Mouse (Mus musculus) left cerebral cortex, adult 2 months (tissue): ENCODE measurements around the gene Atp5l. TPM values are rescaled to one million over a fixed set of nuclear protein-coding genes. Genes with fewer than 3 reads are reported as not detected.
"Not testable (repeated sequence)": the region's sequence is repeated elsewhere in the genome, so short reads cannot be mapped to it uniquely, and the experiment has no call there.

Source experiments
- DNase-seq, 2 experiments: peaks; one replicate each; pipeline ENCODE4 v3.0.0; 2021 to 2022; ENCODE audit warnings: low spot score in 2 of 2, mixed read lengths in 1 of 2; ENCODE audit errors: extremely low spot score in 1 of 2
- H3K27ac ChIP-seq: fragments of 200-600 bp; 2 replicates; pipeline ENCODE4 v1.8.1; 2022
- H3K4me3 ChIP-seq: fragments of 200-600 bp; 2 replicates; pipeline ENCODE4 v1.8.1; 2022
- CTCF ChIP-seq: fragments of 200-600 bp; IDR thresholded peaks from 2 replicates; pipeline ENCODE4 v1.8.1; 2022; ENCODE audit warnings: antibody characterized with exemption, mild to moderate bottlenecking, moderate library complexity
- intact Hi-C: fragments of 180-260 bp; cut with DNase I; formaldehyde crosslinking; loops from one replicate; pipeline ENCODE4 v1.15.1; 2025
- long read RNA-seq, 2 experiments: library from polyadenylated mRNA; stranded (forward); transcript quantifications; one replicate each; pipeline ENCODE4 v2.0.0; 2021; ENCODE audit warnings: borderline mapping rate in 2 of 2
- total RNA-seq, 2 experiments: library from RNA; stranded (reverse); gene quantifications; 2 replicates each; pipeline ENCODE4 v1.2.3; 2021

Atp5l gene
- total RNA-seq: 100 to 1,000 TPM; 302 to 340 TPM
- long read RNA-seq, experiment 1, full-length matches to known transcripts: 127 of 128 reads
- long read RNA-seq, experiment 1, partial matches to known transcripts: 1 of 128 reads
- long read RNA-seq, experiment 1, other reads (novel, unspliced or antisense): 0 of 128 reads
- long read RNA-seq, experiment 2, full-length matches to known transcripts: 112 of 113 reads
- long read RNA-seq, experiment 2, partial matches to known transcripts: 0 of 113 reads
- long read RNA-seq, experiment 2, other reads (novel, unspliced or antisense): 1 of 113 reads

DNA sequence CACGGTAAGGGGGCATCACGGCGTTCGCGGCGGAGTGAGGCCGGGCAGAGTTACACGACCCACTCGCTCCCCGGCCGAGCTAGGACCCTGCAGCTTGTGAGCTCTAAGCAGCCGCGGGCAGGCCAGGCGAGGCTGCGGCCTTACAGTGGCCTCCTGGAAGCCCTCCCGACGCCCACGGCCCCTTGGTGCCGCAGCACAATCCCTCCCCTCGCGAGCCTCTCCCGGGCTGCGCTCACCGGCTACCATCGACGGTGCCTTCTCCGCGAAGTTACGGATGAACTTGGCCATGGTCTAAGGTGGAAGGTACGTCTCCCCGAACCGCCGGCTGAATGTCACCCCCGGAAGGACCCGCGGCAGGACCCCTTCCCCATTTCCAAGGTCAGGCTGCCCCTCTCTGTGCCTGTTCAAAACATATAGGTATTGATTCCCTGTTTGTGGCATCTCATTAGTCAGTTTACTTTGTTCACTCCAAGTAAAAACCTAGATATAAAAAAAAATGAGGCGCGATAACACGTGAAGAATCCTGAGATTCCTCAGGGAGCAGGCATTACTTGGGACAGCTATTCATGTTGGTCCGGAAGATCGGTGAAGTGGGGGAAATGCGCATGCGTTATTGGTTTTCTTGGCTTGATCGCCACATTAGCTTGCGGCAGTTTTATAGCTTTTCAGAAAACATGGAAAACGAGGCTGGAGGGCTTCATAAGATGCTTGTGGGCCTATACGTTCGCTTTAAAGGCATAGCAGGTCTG, at the start of gene Atp5l:
Atp5l (minus strand) TSS at position 369 of the 749 bp plus-strand sequence.
- H3K4me3 ChIP-seq: peak within 1 kb of the TSS; percentile 100
- peak within 1 kb of the TSS; percentile 99 for H3K27ac ChIP-seq
- DNase-seq: peak; percentile 81 to 83
- TF ChIP-seq CTCF: no peak
- intact Hi-C loops: loop anchor here (2.0 to 5.0 kb wide), 3 partner anchors 40 to 148 kb away; partner anchors contain the start of gene Kmt2a

DNA sequence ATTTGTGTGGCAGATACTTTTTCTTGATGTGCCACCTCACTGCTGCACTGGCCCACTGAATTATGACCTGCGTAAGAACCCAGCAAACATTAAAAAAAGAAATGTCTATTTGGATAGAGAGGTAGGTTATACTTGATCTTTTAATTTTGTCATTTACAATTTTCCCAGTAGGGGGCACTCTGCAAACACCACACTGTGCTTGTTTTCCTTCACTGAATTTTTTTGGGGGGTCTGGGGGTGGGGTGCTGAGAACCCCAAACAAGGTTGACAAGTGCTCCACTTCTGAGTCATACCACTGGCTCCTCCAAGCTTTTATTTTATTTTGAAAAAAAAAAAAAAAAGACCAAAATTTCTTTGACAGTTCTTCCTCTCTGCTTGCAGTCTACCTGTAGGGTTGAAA, 48.9 kb upstream of the Atp5l start:
- DNase-seq: no peak
- Histone ChIP-seq H3K4me3 (no peak overlapping the region), H3K27ac (no peak overlapping the region)
- intact Hi-C loops: loop anchor here (1.0 to 5.0 kb wide), 2 partner anchors 132 to 177 kb away; no protein-coding TSS in a partner anchor
- peak; percentile 43 for TF ChIP-seq CTCF

DNA sequence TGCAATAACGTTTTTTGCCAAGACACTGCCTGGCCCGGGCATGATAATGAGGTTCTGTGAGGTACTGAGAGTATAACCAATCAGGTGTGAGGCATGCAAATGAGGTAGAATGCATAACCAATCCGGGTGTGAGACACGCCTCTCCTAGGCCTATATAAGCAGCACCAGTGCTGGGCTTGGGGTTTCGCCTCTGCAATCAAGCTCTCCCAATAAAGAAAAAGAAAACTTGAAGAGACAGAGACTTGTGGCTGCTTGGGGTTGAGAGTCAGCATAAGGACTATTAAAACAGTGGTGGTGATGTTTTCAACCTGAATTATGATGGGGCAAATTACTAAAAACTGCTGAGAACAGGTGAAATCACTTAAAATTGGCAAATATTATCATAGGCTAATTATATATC, 47.2 kb upstream of the Atp5l start:
- intact Hi-C loops: loop anchor here (5.0 kb wide), 1 partner anchor 130 kb away; no protein-coding TSS in a partner anchor
- H3K4me3 ChIP-seq, DNase-seq, H3K27ac ChIP-seq: not testable (repeated sequence)

DNA sequence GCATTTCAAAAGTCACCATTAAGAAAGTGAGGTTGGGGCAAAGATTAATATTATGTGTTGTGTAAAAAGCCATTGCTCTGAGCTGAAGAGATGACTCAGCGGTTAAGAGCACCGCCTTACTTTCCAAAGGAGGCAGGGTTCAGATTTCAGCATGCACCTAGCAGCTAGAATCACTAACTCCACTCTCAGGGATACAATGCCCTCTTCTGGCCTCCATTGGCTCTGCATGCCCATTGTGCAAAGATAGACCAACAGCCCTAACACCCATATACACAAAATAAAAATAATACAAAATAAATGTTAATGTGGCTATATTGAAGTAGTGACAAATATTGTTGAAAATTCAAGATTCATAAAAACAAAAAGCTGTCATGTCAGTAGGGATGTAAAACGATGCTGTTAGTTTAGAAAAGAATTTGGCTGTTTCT, 46.3 kb upstream of the Atp5l start:
- Histone ChIP-seq H3K4me3 (no peak overlapping the region), H3K27ac (no peak overlapping the region)
- intact Hi-C loops: loop anchor here (1.0 to 5.0 kb wide), 2 partner anchors 130 to 178 kb away; no protein-coding TSS in a partner anchor
- peak; percentile 46 to 54 for DNase-seq
- peak; percentile 76 for TF ChIP-seq CTCF

DNA sequence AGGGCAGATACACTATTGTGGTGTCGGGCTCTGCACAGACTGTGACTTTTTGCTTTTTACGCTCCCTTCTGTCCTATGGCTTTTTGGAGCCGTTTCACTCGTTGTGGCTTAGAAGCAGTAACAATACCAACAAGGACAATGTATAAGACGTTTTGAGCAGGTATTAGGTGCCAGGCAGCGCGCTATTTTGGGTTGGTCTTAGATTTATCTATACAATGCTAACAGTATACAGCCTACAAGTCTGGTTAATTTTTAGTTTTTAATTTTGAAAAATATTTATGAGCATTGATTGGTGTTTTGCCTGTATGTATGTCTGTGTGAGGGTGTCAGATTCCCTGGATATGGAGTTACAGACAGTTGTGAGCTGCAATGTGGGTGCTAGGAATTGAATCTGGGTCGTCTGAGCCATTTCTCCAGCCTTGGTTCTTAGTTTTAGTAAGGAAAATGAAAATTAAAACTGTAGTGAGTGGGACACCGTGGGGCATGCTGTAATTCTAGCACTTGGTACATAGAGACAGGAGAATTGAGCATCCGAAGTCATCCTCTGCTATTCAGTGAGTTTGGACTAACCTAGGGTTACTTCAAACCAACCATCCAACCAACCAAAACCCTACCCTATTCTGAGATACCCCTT, 45.4 kb upstream of the Atp5l start:
- TF ChIP-seq CTCF: no peak
- peak overlapping the region; percentile 86 for H3K27ac ChIP-seq
- H3K4me3 ChIP-seq: peak overlapping the region; percentile 68
- no peak for DNase-seq
- intact Hi-C loops: loop anchor here (1.0 to 5.0 kb wide), 4 partner anchors 89 to 193 kb away; partner anchors contain the start of gene Mpzl3

DNA sequence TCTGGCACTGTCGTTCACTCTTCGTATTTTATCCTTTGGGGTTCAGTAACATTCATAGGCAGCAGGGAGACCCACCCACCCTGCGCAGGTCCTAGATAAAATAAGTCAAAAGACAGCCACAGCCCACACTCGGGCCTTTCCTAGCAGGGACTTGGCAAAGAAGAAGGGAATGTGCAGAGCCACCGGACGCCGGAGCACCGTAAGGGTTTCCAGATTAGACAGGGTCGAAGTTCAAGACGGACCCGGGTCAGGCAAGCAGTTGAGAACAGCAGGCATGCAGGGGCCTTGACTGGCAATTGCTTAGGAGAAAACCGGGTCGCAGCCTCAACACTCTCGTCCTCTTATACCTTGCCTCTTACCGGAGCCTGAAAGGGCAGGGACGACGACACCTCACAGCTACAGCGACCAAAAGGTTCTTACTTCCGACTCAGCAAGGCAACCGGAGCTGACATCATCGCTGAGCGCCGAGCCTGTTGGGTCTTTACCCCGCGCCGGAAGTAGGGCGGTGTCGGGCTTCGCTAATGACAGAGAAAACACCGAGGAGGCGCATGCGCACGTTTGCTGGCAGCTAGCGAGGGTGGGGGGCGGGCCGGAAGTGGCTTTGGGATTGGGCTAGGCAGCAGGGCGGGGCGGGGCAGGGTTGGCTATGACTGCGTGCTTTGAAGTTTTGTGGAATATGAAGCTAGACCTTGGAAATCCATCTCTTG, 44.7 kb upstream of the Atp5l start, which contains the start of gene Ube4a:
Ube4a (minus strand) TSS at position 475 of the 707 bp plus-strand sequence.
- Histone ChIP-seq H3K4me3 (peak within 1 kb of the TSS; percentile 68), H3K27ac (peak within 1 kb of the TSS; percentile 86)
- DNase-seq: peak; percentile 99 to 100
- no peak for TF ChIP-seq CTCF
- intact Hi-C loops: loop anchor here (2.0 to 5.0 kb wide), 3 partner anchors 90 to 192 kb away; partner anchors contain the start of gene Mpzl3

DNA sequence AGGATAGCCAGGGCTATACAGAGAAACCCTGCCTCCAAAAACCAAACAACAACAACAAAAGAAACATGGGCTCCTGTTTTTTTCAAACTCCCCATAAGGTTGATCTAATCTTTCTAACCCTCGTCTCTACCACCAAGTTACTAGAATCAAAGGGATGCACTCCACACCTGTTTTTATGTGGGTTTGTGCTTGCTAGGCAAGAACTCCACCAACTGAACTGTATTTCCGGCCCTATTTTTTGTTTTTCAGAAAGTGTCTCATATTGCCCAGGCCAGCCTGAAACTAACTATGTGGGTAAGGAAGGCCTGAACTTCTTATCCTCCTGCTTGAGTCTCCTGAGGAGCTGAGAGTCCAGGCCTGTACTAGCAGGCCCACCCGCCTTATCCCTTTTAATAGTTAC, 33.9 kb upstream of the Atp5l start:
- no peak for TF ChIP-seq CTCF
- no peak for DNase-seq
- no peak overlapping the region for H3K4me3 ChIP-seq
- intact Hi-C loops: no loop called here
- no peak overlapping the region for H3K27ac ChIP-seq

DNA sequence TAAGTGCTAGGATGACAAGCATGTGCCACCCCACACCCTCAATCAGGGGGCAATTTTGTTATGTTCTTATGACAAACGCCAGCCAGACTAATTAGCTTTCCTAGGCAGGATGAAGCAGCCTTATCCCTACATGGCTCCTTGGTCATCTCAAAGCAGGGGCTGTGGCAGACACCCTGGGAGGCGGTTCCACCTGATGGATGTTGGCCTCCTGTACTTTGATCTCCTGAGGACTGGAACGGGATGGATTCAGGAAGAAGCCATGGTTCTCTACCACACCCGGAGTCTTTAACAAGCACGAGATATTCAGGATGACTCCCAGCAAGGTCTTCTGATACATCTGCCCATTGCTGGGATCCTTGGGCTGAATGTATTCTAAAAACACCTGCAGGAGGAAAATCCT, 27.3 kb upstream of the Atp5l start:
- TF ChIP-seq CTCF: no peak
- intact Hi-C loops: no loop called here
- Histone ChIP-seq H3K27ac (no peak overlapping the region), H3K4me3 (no peak overlapping the region)
- DNase-seq: no peak

DNA sequence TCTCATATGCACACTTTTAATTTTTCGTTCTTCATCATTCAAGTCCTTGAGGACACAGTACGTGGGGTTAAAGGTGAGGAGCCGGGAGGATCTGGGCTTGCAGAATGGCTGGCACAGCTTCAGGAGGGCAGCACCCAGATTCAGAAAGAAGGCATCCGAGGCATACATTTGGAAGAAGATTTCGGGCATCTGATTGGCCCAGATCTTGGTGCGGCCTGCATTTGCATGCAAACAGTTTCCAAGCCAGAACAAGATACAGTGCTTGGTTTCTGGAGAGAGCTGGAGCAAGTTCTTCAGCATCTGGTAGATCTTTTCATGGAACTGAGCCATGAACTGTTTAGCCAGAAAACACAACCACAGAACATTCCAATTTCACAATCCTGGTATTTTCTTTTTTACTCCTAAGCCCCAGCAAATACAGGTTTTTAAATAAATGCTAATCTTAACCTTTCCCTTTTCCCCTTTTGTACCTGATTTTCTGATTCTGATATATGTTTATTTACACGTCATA, 25.7 kb upstream of the Atp5l start:
- no peak for DNase-seq
- intact Hi-C loops: no loop called here
- Histone ChIP-seq H3K27ac (no peak overlapping the region), H3K4me3 (no peak overlapping the region)
- TF ChIP-seq CTCF: no peak

DNA sequence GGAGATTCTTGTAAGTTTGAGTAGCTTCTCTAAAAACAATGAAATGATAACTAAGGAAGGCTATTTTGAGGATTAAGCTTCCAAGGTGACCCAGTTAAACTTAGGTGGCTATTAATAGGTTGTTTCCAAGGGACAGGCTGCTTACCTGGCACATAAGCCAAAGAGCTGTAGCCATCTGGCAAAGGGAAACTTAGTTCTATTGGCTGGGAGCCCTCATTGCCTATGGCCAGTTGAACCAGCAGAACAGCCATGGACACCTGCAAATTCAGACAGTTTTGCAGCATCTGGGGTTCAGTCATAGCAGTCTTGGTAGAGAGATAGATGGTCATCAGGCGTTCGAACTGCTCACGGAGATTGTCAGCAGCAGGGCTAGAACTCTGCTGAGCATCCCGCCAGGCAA, 21.9 kb upstream of the Atp5l start:
- TF ChIP-seq CTCF: no peak
- no peak overlapping the region for H3K27ac ChIP-seq

DNA sequence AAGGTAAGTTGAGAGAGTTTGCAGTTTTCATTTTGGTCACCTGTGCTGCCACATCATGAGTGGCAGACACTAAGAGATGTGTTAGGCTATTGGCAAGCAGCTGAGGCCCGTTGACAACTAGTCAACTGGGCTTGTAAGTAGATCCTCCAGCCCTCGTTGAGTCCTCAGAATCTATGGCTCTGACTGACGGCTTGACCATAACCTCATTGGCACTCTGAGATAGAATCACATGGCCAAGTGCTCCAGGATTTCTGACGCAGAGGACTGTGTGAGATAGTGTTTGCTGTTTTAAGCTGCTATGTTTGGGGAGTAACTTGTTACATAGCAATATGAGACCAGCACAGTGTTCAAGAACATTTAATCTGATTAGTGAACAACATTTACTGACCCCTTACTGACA, 21.2 kb upstream of the Atp5l start:
- intact Hi-C loops: no loop called here

More for the DNA sequence above, 21.9 kb upstream of the Atp5l start:
- intact Hi-C loops: no loop called here
- no peak overlapping the region for H3K4me3 ChIP-seq
- DNase-seq: no peak

More for the DNA sequence above, 21.2 kb upstream of the Atp5l start:
- DNase-seq: no peak
- Histone ChIP-seq H3K4me3 (no peak overlapping the region), H3K27ac (no peak overlapping the region)
- no peak for TF ChIP-seq CTCF
